In the genomic region with DNA sequence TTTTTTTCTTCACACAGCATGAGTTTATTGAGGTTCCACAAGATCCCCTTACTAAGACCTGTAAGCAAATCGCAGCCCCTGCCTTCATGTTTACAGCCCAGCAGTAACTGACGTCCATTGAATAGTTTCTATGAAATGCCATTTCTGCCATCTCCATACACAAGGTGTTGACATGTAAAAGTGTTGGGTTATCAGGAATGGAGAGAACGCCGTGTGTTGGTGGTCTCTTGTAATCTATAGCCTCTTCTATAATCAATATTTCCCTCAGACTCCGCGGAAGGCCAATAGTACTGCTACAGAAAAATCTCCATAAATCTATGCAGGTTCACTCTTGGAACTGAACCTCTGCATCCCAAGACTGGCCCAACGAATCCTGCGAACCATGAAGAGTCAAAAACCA, we compare ENCODE assay signal across 8 mouse cellular contexts. TPM values are rescaled to one million over a fixed set of nuclear protein-coding genes. Genes with fewer than 3 reads are reported as not detected.
DNase-seq lines count a peak whose midpoint lies in the region; ATAC-seq and TF ChIP-seq lines count a peak whose summit lies in the region.

No protein-coding gene starts in this region.

- H3K27ac ChIP-seq in liver, adult 2 months (replicated peaks; ENCODE audit: insufficient read depth, low read depth, low read length): peak overlapping the region; percentile 42
- H3K27ac ChIP-seq in embryonic fibroblast, embryonic 13.5 days (ENCODE audit: insufficient read depth, low read length): peak overlapping the region; percentile 16; the same call in 1 of the 2 replicates
- H3K27ac ChIP-seq in intestine, postnatal 0 days (ENCODE audit: low read depth, low read length): no peak overlapping the region; the same call in 1 of the 2 replicates
- peak overlapping the region; percentile 57 for H3K27ac ChIP-seq in neural tube, embryonic 13.5 days (replicated peaks)

- H3K4me2 ChIP-seq in intestine, postnatal 0 days (replicated peaks; ENCODE audit: low read depth): peak overlapping the region; percentile 93
- peak overlapping the region; percentile 74 for H3K4me2 ChIP-seq in neural tube, embryonic 13.5 days

- TF ChIP-seq CTCF in liver, adult 2 months (IDR thresholded peaks at IDR 0.05; ENCODE audit: low read depth, low read length): no peak
- TF ChIP-seq CTCF in embryonic fibroblast, embryonic 13.5 days (IDR thresholded peaks at IDR 0.05; ENCODE audit: borderline replicate concordance, insufficient read depth, low read length): no peak
- no peak for TF ChIP-seq CTCF in intestine, postnatal 0 days (IDR thresholded peaks at IDR 0.05; ENCODE audit: low read depth)

- H3K27me3 ChIP-seq in liver, adult 2 months (ENCODE audit: control insufficient read depth, insufficient read depth, low read length): no peaks in the 10 kb centered on the region
- no peaks in the 10 kb centered on the region for H3K27me3 ChIP-seq in intestine, postnatal 0 days (replicated peaks; ENCODE audit: control insufficient read depth, insufficient read depth, low read length)
- H3K27me3 ChIP-seq in neural tube, embryonic 13.5 days: no peaks in the 10 kb centered on the region

- H3K9ac ChIP-seq in liver, adult 2 months (ENCODE audit: low read depth, low read length): peak overlapping the region; percentile 59
- H3K9ac ChIP-seq in intestine, postnatal 0 days (ENCODE audit: low read depth, low read length): peak overlapping the region; percentile 23; the same call in 1 of the 2 replicates
- peak overlapping the region; percentile 70 for H3K9ac ChIP-seq in neural tube, embryonic 13.5 days

- no peaks in the 10 kb centered on the region for H3K9me3 ChIP-seq in intestine, postnatal 0 days (ENCODE audit: control insufficient read depth)
- H3K9me3 ChIP-seq in neural tube, embryonic 13.5 days: no peaks in the 10 kb centered on the region

- DNase-seq in liver, adult 2 months (ENCODE audit: extremely low read depth, low read depth, low spot score): no peak
- no peak for DNase-seq in liver
- no peak for DNase-seq in right cerebral cortex, postnatal 14 days
- DNase-seq in thymus, adult 18-20 months: no peak
- DNase-seq in left cerebral cortex, postnatal 25 days (ENCODE audit: low spot score in 2 of 2): no peak

- intact Hi-C loops in left cerebral cortex, postnatal 25 days (cut with DNase I): loop anchor here (1.0 to 5.0 kb wide), 3 partner anchors 57 to 231 kb away; a partner anchor contains a TSS

- no peak for TF ChIP-seq POLR2A in liver, adult 2 months (IDR thresholded peaks at IDR 0.05; ENCODE audit: extremely low read depth, insufficient read depth, low read length)
- no peak for TF ChIP-seq POLR2A in embryonic fibroblast, embryonic 13.5 days (IDR thresholded peaks at IDR 0.05; ENCODE audit: low read depth, low read length)

- H3K4me1 ChIP-seq in liver, adult 2 months (ENCODE audit: control insufficient read depth, insufficient read depth, low read length): peaks cover 13% of the 10 kb centered on the region
- H3K4me1 ChIP-seq in embryonic fibroblast, embryonic 13.5 days (ENCODE audit: control insufficient read depth, insufficient read depth, low read length): peaks cover 14% of the 10 kb centered on the region
- no peaks in the 10 kb centered on the region for H3K4me1 ChIP-seq in intestine, postnatal 0 days (replicated peaks; ENCODE audit: control insufficient read depth, insufficient read depth, low read length)
- peaks cover 44% of the 10 kb centered on the region for H3K4me1 ChIP-seq in neural tube, embryonic 13.5 days (replicated peaks)

- no peak for ATAC-seq in intestine, postnatal 0 days
- no peak for ATAC-seq in neural tube, embryonic 13.5 days (ENCODE audit: low read depth)

- peak overlapping the region; percentile 81 for H3K4me3 ChIP-seq in liver, adult 2 months (ENCODE audit: insufficient read depth, low read depth, low read length)
- H3K4me3 ChIP-seq in embryonic fibroblast, embryonic 13.5 days (ENCODE audit: insufficient read depth, low read length): peak overlapping the region; percentile 20
- peak overlapping the region; percentile 61 for H3K4me3 ChIP-seq in intestine, postnatal 0 days (ENCODE audit: low read depth, low read length)
- peak overlapping the region; percentile 55 for H3K4me3 ChIP-seq in neural tube, embryonic 13.5 days

- peaks cover 4% of the 10 kb centered on the region; the same call in 1 of the 2 replicates for H3K79me2 ChIP-seq in liver, adult 2 months (ENCODE audit: control insufficient read depth, insufficient read depth, low read length)

- no peaks in the 10 kb centered on the region for H3K36me3 ChIP-seq in liver, adult 2 months (ENCODE audit: control insufficient read depth, insufficient read depth, low read length)
- no peaks in the 10 kb centered on the region for H3K36me3 ChIP-seq in intestine, postnatal 0 days (ENCODE audit: control insufficient read depth, insufficient read depth)
- no peaks in the 10 kb centered on the region for H3K36me3 ChIP-seq in neural tube, embryonic 13.5 days

- WGBS in liver, adult 2 months: 38% methylated on average over 8 of the region's 8 CpGs
- WGBS in intestine, postnatal 0 days: 34% methylated on average over 8 of the region's 8 CpGs
- 40% methylated on average over 8 of the region's 8 CpGs for WGBS in neural tube, embryonic 13.5 days

RNA-seq across cellular contexts. Expression of a gene that starts 1.1 kb away (rescaled TPM):
- total RNA-seq in liver, adult 2 months (2014; rRNA removed): 5.3 and 7.0 TPM in 2 replicates
- polyA plus RNA-seq in liver, adult 2 months (2012; rRNA removed): 1.4 and 3.2 TPM in 2 replicates
- 71.9 and 88.0 TPM in 2 replicates for polyA plus RNA-seq in embryonic fibroblast, embryonic 13.5 days (2011; ENCODE audit: insufficient read length, low read depth, missing spikeins)
- 18.7 and 21.7 TPM in 2 replicates for polyA plus RNA-seq in intestine, postnatal 0 days (2015; fragmentation: Nextera tagmentation; extraction: Ambion mirVana)
- polyA plus RNA-seq in neural tube, embryonic 13.5 days (2015; fragmentation: Nextera tagmentation; extraction: Ambion mirVana): 108 and 123 TPM in 2 replicates
- total RNA-seq in left cerebral cortex, postnatal 25 days (2021): 10 to 100 TPM; 60.5 to 66.8 TPM

RNA-seq across cellular contexts. Expression of a gene that starts 56.2 kb away (rescaled TPM):
- total RNA-seq in liver, adult 2 months (2014; rRNA removed): 0.09 and 0.13 TPM in 2 replicates
- polyA plus RNA-seq in liver, adult 2 months (2012; rRNA removed): not detected in 2 replicates
- 21.7 and 39.8 TPM in 2 replicates for polyA plus RNA-seq in embryonic fibroblast, embryonic 13.5 days (2011; ENCODE audit: insufficient read length, low read depth, missing spikeins)
- 70.3 and 73.4 TPM in 2 replicates for polyA plus RNA-seq in intestine, postnatal 0 days (2015; fragmentation: Nextera tagmentation; extraction: Ambion mirVana)
- polyA plus RNA-seq in neural tube, embryonic 13.5 days (2015; fragmentation: Nextera tagmentation; extraction: Ambion mirVana): 1,095 and 1,278 TPM in 2 replicates
- 100 to 1,000 TPM; 903 to 958 TPM for total RNA-seq in left cerebral cortex, postnatal 25 days (2021)

Comparison
In these comparisons a context has a peak if more than half of its experiments do, and no peak if none do; other contexts are left out.
1. H3K4me3 ChIP-seq: peak in every context shown above with its lines; median percentile 81 in liver, adult 2 months; 61 in intestine, postnatal 0 days; 55 in neural tube, embryonic 13.5 days; 20 in embryonic fibroblast, embryonic 13.5 days.
2. RNA of a gene that starts 56.2 kb away (polyA plus RNA-seq): 1,095 to 1,278 TPM in neural tube, embryonic 13.5 days, 70.3 to 73.4 TPM in intestine, postnatal 0 days and 21.7 to 39.8 TPM in embryonic fibroblast, embryonic 13.5 days; not detected in liver, adult 2 months; every median in the first group is over 10 times any median in the second.
3. Peak in every context shown above with its lines, with median percentiles within 50 percentile points of each other: H3K9ac ChIP-seq.